Mouse (Mus musculus): ENCODE data around the gene Pigl.

GRCm38 (mm10) chr11:62540167-62540566 lies 81.9 kb downstream of the Pigl start:
- TF ChIP-seq CTCF (IDR thresholded peaks at IDR 0.05; ENCODE audit: low read depth), result no peak
- no peak for TF ChIP-seq EP300 (IDR thresholded peaks at IDR 0.05; ENCODE audit: low read depth)

Measured in liver, embryonic 14.5 days (tissue).